Mouse (Mus musculus): ENCODE measurements around the gene Dhx9. TPM values are rescaled to one million over a fixed set of nuclear protein-coding genes. Genes with fewer than 3 reads are reported as not detected.
"Not testable (repeated sequence)": the region's sequence is repeated elsewhere in the genome, so short reads cannot be mapped to it uniquely, and the experiment has no call there.

Dhx9 gene
- polyA plus RNA-seq, 2 experiments from 2014 or later, result 23.3 to 28.5 TPM

- ATAC-seq, result no peak
Observed at GRCm38 (mm10) chr1:153485201-153485796, 2.2 kb downstream of the Dhx9 start.

GRCm38 (mm10) chr1:153481025-153481412, 6.4 kb downstream of the Dhx9 start:
- no peak for ATAC-seq

DNA sequence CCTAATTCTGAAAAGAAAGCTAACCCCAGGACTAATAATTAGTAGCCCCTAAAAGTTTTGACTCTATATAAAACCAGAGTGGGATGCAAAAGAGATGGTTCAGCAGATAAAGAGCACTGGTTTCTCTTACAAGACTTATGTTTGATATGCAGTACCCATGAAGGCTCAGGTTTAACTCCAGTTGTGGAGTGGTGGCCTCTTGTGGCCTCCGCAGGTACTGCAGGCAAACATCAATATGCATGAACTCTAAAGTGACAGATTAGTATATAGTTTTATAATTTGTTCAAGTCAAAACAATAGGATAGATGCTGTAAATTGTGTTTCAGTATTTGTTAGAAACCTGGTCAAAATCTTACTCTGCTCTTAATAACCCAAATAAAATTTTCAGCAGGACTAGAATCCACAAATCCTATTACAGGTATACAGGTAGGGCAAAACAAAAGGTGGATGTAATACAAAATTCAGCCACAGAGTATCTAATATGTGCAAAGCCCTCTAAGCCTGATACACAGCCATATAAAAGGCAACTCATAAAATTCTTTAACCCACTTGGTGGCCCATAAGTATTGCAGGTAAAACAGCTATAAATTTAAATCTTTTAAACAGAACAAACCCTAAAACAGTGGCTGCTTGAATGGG, 7.0 kb downstream of the Dhx9 start:
- peak; percentile 79 for ATAC-seq

DNA sequence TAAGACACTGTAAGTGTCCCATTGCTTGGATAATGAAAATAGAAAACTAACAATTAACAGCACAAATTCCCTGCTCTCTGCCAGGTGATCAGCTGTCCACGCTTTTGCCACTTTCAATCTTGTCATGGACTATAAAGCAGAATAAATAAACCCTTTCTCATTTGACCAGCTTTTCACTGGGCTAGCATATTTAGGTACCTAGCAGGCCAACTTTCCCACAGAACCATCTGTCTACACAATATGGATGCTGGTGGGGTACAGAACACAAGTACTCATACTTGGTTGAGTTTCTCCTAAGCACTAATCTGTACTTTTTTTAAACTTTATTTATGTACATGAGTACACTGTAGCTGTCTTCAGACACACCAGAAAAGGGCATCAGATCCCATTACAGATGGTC, 8.2 kb downstream of the Dhx9 start:
- no peak for ATAC-seq

- no peak for ATAC-seq
Observed at GRCm38 (mm10) chr1:153461796-153462195, 25.7 kb downstream of the Dhx9 start.

- ATAC-seq, result no peak
Observed at GRCm38 (mm10) chr1:153456137-153456536, 31.3 kb downstream of the Dhx9 start.

DNA sequence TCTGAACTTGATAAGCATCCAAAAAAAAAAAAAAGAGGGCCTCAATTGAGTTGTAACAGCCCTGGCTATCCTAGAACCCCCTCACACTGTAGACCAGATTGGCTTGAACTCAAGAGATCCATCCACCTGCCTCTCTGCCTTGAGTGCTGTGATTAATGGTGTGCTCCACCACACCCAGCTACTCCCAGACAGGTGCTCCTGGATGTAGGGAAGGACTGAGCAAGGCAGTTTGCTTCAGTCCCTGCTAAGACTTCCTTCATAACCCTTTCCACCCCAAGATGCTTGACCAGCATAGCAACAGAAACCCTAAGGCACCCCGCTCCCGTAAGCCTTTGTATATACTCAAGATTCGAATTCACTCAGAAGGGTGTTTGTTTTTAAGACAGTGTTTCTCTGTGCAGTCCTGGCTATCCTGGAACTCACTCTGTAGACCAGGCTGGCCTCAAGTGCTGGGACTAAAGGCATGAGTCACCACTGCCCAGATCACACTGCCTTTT, 34.3 kb downstream of the Dhx9 start:
- ATAC-seq, result no peak

- ATAC-seq, result peak; percentile 60
Observed at GRCm38 (mm10) chr1:153451237-153452154, 36.0 kb downstream of the Dhx9 start.

DNA sequence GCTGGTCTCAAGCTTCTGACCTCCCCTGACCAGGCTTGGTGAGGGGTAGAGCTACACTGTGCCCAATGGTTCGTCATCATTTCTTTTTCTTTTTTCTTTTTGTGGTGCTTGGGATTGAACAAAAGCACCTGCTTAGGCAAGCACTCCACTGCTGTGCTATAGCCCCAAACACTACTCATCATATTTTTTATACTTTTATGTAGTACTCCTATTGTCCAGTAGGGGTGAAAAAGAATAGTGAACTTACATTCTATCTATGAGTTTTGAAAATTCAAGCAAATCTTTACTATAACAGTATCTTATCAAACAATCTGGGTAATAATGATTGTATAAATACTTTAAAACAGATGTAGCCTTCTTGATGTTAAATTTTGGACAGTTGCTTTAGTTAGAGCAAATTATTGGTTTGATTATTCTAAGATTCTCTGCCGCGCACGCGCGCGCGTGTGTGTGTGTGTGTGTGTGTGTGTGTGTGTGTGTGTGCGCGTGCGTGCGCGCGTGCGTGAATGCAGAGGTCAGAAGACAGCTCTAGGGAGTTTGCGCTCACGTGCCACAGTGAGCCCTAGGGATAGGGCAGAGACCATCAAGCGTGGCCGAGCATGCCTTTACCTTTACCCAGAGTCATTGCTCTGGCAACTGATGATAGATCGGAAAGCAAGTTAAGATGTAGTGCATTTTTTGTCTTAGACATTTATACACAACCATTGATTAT, 41.2 kb downstream of the Dhx9 start:
- ATAC-seq, result no peak

- ATAC-seq, result no peak
Observed at GRCm38 (mm10) chr1:153443632-153444031, 43.8 kb downstream of the Dhx9 start.

GRCm38 (mm10) chr1:153443019-153443418, 44.4 kb downstream of the Dhx9 start:
- no peak for ATAC-seq

DNA sequence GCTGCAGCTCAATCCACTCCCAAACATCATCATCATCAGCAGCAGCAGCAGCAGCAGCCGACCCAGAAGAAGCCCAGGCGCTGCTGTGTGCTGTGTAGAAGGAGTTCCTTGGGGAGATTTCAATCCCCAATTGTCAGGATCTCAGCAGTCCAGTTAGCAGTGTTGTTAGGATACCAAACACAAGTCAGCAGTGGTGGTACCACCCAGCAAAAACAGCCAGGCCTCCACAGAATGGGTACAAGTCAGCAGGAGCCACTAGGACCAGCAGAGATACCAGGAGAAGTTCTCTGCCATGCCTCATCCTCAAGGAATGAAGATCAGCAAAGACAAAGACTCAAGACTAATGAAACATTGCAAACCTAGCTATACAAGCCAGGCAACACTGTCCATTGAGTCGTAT, 45.8 kb downstream of the Dhx9 start:
- ATAC-seq, result no peak

DNA sequence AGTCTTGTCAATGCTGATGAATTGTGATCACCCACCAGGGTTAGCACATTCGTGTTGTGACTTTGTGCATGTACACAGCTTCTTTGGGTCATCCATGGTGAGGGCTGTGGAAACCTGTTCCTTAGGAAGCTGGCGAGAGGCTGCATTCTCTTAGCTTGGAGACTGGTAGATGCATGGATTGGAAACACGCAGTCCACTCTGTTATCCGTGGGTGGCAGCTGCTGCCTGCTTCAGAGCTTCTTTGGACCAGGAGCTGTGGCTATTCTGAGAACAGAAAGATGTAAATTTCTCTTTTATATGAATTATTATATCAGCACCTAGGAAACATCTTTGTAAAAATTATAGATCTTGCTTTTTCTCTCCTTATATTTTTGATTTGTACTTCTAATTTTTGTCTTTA, 46.7 kb downstream of the Dhx9 start:
- ATAC-seq, result no peak

GRCm38 (mm10) chr1:153437536-153437935, 49.9 kb downstream of the Dhx9 start:
- ATAC-seq, result no peak

DNA sequence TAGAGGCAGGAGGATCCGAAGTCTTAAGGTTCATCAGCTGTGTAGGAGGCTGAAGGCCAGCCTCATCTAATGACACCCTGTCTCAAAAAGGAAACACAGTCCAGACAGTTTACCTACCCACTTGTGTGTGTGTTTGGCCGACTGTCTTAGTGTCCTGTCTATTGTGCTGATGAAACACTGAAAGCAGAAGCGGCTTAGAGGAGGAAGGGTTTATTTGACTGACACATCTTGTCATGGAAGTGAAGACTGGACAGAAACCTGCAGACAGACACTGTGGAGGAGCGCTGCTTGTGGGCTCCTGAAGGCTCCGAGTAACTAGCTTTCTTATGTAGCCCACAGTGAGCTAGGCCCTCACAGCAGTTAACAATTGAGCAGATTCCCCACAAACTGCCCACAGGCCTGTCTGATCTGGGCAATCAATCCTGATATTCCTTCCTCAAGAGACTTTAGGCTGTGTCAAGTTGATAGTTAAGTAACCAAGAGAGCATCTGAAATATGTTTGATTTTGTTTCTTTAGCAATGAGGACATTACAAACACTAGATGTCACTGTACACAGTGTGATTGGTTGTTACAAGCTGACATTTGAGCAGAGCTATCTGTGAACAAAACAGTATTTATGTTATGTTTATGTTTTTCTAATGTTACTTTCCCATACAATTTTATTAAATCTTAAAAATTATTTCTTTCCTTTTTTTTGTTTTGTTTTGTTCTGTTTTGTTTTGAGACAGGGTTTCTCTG, 53.4 kb downstream of the Dhx9 start:
- no peak for ATAC-seq

- ATAC-seq, result no peak
Observed at GRCm38 (mm10) chr1:153432329-153432728, 55.1 kb downstream of the Dhx9 start.

GRCm38 (mm10) chr1:153431701-153432100, 55.8 kb downstream of the Dhx9 start:
- no peak for ATAC-seq

DNA sequence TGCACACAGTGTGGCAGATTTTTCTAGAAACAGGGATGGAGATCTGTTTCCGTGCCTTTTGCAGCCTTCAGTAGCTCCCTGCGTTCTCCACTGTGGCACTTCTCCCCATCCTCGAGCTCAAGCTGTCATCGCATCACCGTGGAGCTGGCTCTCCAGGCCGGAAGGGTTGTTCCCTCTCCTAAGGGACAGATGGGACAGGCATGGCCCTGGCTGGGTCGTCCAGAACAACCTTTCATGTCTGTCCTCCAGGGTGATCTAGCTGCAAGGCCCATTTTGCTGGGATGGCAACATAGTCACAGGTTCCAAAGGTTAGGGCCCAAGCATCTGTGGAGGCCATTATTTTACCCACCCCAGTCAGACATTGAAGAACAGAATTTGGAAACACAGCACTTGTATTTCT, 56.3 kb downstream of the Dhx9 start:
- ATAC-seq, result no peak

DNA sequence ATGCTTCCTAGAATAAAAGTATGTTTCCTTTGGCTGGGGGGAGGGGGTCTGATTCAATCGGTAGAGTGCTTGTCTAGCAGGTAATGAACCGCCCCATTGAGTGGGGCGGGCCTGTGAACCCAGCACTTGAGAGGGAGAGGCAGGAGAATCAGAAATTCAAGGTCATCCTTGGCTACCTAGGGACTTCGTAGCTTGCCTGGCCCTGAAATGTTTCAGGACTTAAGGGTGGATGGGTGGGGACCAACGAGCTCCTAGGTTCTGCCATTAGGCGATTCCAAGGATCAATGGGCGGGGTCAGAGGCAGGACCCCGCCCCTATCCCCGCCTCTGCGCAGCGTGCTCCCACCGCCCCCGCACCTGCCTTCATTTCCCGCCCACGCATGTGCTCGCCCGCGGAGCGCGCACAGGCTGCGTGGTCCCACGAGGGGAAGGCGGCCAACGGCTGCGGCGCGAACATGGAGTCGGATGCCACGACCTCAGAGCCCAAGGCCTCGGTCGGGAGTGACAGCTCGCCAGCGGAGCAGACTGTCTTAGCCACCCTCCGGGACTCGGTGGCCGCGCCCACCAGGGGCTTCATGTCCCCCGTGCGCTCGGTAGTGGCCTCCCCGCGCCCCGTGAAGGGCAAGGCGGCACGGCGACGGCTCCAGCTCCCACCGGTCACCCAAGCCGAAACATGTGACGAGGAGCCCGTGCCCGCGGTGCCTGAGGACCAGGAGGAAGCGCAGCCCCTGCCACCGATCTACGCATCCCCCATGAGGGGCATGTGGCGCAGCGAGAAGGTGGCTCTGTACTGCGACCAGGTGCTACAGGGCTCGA, 62.5 kb downstream of the Dhx9 start, which contains the start of gene Shcbp1l:
Gene Shcbp1l, plus strand, starts transcription at position 393 of the 815 bp plus-strand sequence.
- peak; percentile 75 for ATAC-seq

GRCm38 (mm10) chr1:153424271-153424670, 63.2 kb downstream of the Dhx9 start:
- ATAC-seq, result peak; percentile 32

DNA sequence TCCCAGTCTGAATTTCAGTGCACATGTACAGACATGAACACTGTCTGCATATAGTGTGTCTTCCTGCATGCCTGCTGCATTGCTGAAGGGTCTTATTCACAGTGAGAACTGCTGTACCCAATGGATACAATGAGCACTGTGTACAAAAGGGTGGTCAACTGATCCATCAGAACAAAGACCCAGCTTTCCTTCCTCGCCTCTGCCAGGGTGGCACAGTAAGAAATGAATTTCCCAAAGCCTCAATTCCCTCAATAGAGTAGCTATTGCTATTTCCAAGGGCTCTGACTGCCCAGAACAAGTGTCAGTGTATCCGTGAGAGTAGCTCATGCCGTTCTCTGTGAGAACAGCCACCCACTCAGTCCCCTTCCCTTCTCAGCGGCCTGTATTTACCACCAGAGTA, 69.7 kb downstream of the Dhx9 start:
- ATAC-seq, result not testable (repeated sequence)
